Mouse (Mus musculus) left cerebral cortex, adult 2 months (tissue): ENCODE measurements around the gene Enthd1. TPM values are rescaled to one million over a fixed set of nuclear protein-coding genes. Genes with fewer than 3 reads are reported as not detected.
"Not testable (repeated sequence)": the region's sequence is repeated elsewhere in the genome, so short reads cannot be mapped to it uniquely, and the experiment has no call there.

Experiments
- DNase-seq, 2 experiments: peaks; one replicate each; pipeline ENCODE4 v3.0.0; 2021 to 2022; ENCODE audit warnings: low spot score in 2 of 2, mixed read lengths in 1 of 2; ENCODE audit errors: extremely low spot score in 1 of 2
- H3K27ac ChIP-seq: fragments of 200-600 bp; 2 replicates; pipeline ENCODE4 v1.8.1; 2022
- H3K4me3 ChIP-seq: fragments of 200-600 bp; 2 replicates; pipeline ENCODE4 v1.8.1; 2022
- CTCF ChIP-seq: fragments of 200-600 bp; IDR thresholded peaks from 2 replicates; pipeline ENCODE4 v1.8.1; 2022; ENCODE audit warnings: antibody characterized with exemption, mild to moderate bottlenecking, moderate library complexity
- intact Hi-C: fragments of 180-260 bp; cut with DNase I; formaldehyde crosslinking; loops from one replicate; pipeline ENCODE4 v1.15.1; 2025
- total RNA-seq, 2 experiments: library from RNA; stranded (reverse); gene quantifications; 2 replicates each; pipeline ENCODE4 v1.2.3; 2021

The Enthd1 gene
- total RNA-seq, 2 experiments from 2014 or later, result not detected

GRCm38 (mm10) chr15:80590641-80591040 is 25.7 kb upstream of the Enthd1 start:
- DNase-seq, result no peak
- Histone ChIP-seq H3K4me3 (no peak overlapping the region), H3K27ac (no peak overlapping the region)
- TF ChIP-seq CTCF, result no peak
- intact Hi-C loops, result no loop called here

DNA sequence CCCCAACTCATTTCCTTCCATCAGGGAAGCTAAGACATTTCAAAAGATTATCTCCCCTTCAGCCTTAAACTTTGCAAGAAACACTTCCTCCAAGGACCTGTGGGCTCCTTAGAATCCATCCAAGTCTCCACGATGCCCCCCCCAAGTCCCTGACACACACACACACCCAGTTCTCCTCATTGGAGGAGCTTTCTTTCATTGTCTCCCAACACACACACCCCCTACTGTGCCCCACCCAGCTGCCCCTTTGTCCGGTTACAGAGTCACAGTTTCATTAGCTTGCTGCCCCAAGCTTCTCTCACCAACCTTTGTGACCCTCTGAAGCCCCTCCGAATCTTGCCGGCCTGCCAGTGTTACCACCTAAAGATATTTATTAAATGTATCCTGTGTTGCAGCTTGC is 21.3 kb upstream of the Enthd1 start:
- intact Hi-C loops, result no loop called here
- DNase-seq, result no peak
- Histone ChIP-seq H3K4me3 (no peak overlapping the region), H3K27ac (no peak overlapping the region)
- TF ChIP-seq CTCF, result no peak

GRCm38 (mm10) chr15:80582581-80583495 is 17.9 kb upstream of the Enthd1 start:
- DNase-seq, result no peak
- Histone ChIP-seq H3K4me3 (no peak overlapping the region), H3K27ac (no peak overlapping the region)
- TF ChIP-seq CTCF, result no peak
- intact Hi-C loops, result no loop called here

DNA sequence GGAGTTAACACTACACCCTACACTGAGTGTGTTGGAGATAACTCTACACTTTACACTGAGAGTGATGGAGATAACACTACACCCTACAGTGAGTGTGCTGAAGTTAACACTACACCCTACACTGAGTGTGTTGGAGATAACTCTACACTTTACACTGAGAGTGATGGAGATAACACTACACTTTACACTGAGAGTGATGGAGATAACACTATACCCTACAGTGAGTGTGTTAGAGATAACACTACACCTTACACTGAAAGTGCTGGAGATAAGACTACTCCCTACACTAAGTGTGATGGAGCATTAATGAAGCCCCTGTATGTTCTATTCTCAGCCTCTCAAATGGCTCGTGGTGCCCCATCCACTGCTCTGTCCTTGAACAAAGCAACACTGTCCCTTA is 15.6 kb upstream of the Enthd1 start:
- H3K4me3 ChIP-seq, DNase-seq, H3K27ac ChIP-seq, intact Hi-C loops: not testable (repeated sequence)

DNA sequence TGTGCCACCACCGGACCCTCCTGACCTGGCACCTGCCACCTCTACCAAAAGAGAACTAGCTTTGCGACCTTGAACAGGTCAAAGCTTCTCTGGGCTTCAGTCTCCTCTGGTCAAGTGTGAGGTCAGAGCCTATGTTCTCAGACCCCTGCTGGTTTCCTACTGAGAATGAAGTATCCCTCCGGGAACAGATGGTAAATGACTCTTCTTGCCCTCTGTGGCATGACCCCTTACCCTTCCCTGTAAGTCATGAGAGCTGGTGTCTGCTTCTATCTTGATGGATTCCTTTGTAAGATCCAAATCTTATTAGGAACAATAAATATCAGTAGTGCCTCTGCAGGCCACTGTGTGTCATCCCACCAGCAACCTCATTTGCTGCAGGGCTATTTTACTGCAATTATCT is 14.2 kb upstream of the Enthd1 start:
- intact Hi-C loops, result no loop called here
- no peak overlapping the region for H3K4me3 ChIP-seq
- no peak overlapping the region for H3K27ac ChIP-seq
- DNase-seq, result no peak
- no peak for TF ChIP-seq CTCF

DNA sequence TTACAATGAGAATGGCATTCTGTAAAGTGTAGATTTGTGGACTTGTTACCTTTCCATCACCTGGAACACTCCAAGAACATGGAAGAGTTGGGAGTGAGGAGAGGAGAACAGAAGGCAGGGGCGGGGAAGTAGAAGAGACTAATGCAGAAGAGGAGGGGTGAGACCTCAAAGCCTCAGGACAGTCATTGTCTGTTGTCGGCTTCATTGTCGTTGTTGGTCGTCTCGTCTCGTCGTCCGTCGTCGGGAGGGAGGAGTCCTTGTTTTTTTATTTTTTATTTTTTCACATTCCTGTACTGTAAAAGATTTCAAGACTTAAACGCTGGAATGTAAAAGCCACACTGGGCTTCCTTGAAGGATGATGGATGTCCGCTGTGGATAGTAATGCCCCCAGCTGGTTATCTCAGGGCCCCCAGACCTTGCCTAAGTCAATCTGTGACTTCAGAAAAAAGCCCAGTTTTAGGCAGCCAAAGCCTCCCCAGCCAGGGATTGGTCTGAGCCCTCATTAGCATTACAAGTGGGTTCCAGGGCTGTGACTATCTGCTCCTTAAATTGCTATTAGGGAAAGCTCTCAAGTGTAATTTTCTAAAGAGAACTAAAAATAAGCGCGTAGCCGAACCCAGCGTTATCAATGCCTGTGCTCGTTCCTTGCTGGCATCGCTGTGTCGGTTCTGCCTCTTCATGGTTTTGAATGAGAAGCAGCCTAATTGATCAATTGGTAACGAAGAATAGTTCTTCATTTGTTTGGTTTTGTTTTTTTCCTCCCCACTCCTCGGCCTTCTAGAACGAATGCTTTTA is 12.4 kb upstream of the Enthd1 start:
- H3K4me3 ChIP-seq, result no peak overlapping the region
- intact Hi-C loops, result no loop called here
- no peak for DNase-seq
- no peak overlapping the region for H3K27ac ChIP-seq
- no peak for TF ChIP-seq CTCF

- intact Hi-C loops, result no loop called here
- TF ChIP-seq CTCF, result no peak
- Histone ChIP-seq H3K27ac (no peak overlapping the region), H3K4me3 (no peak overlapping the region)
- DNase-seq, result no peak
Observed at GRCm38 (mm10) chr15:80576415-80576994, 11.5 kb upstream of the Enthd1 start.

DNA sequence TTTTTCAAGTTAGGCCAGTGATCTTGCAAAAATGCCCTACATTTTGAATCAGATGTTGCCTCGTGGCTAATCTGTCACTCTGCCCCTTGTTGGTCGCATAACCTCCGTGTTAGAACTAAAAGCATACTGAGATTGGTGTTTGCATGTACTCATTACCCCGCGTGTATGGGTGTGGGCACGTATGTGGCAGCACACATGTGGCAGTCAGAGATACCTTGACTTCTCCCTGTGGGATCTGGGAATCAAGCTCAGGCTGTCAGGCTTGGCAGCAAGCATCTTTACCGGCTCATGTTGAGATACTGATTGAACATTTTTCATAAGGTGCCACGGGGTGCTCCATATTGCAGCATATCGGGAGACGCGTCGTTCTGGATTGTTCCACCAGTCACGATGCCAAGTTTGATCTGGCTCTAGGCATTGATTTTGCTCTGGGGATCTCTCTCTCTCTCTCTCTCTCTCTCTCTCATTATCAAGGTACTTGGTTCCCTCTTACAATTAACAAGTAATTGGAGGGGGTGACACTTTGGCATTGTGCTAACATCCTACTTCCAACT is 10.9 kb upstream of the Enthd1 start:
- intact Hi-C loops, result no loop called here
- no peak for TF ChIP-seq CTCF
- no peak for DNase-seq
- Histone ChIP-seq H3K27ac (no peak overlapping the region), H3K4me3 (no peak overlapping the region)

DNA sequence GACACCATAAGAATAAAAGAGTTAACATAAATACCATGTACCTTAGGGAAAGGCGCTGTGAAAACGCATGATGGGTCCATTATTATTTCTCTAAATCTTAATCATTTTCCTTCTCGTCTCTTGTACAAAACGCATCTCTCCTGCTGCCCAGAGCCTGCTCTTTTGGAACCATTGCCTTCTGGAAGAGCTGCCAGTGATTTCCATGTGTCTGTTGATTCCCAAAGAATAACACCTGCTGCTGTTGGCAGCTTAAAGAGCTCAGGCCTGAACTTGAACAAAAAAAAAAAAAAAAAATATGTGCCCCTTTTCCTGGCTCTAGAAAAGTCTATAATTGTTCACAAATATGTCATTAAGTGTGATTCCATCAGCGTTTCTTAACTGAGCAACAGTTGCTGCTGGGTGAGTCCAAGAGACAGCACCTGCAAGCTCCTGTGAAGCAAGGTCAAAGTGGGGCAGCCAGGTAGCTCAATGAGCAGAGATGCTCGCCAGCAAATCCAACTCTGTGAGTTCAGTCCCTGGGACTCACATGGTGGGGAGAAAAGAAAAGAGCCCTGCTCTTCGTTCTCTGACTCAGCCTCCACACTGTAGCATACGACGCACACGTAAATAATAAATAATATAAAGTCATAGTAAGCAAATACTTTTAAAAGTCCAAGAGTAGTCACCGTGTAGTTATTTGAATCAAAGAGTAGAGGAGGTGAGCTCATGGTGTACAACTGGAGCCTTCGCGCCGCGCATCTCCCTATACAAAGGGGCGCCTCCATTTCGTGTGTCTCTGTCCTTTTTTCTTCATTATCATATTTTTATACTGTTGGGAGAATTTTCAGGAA is 9.5 kb upstream of the Enthd1 start:
- TF ChIP-seq CTCF, result no peak
- no peak overlapping the region for H3K27ac ChIP-seq
- intact Hi-C loops, result no loop called here
- no peak for DNase-seq
- H3K4me3 ChIP-seq, result no peak overlapping the region

GRCm38 (mm10) chr15:80572811-80573520 is 8.0 kb upstream of the Enthd1 start:
- no peak for DNase-seq
- intact Hi-C loops, result no loop called here
- no peak for TF ChIP-seq CTCF

GRCm38 (mm10) chr15:80572291-80572690 is 7.3 kb upstream of the Enthd1 start, which contains the start of gene Grap2:
Gene Grap2, plus strand, starts transcription at chr15:80572594.
- TF ChIP-seq CTCF, result no peak
- no peak for DNase-seq
- H3K4me3 ChIP-seq, result no peak within 1 kb of the TSS
- intact Hi-C loops, result no loop called here
- H3K27ac ChIP-seq, result no peak within 1 kb of the TSS

More at GRCm38 (mm10) chr15:80572811-80573520, 8.0 kb upstream of the Enthd1 start:
- Histone ChIP-seq H3K4me3 (no peak overlapping the region), H3K27ac (no peak overlapping the region)
